Mouse (Mus musculus): Measurements from ENCODE around the gene Rgs12. TPM values are rescaled to one million over a fixed set of nuclear protein-coding genes. Genes with fewer than 3 reads are reported as not detected.

Rgs12 gene
- 19.8 and 23.0 TPM in 2 replicates for polyA plus RNA-seq (2012; rRNA removed; ENCODE audit: low replicate concordance)

DNA sequence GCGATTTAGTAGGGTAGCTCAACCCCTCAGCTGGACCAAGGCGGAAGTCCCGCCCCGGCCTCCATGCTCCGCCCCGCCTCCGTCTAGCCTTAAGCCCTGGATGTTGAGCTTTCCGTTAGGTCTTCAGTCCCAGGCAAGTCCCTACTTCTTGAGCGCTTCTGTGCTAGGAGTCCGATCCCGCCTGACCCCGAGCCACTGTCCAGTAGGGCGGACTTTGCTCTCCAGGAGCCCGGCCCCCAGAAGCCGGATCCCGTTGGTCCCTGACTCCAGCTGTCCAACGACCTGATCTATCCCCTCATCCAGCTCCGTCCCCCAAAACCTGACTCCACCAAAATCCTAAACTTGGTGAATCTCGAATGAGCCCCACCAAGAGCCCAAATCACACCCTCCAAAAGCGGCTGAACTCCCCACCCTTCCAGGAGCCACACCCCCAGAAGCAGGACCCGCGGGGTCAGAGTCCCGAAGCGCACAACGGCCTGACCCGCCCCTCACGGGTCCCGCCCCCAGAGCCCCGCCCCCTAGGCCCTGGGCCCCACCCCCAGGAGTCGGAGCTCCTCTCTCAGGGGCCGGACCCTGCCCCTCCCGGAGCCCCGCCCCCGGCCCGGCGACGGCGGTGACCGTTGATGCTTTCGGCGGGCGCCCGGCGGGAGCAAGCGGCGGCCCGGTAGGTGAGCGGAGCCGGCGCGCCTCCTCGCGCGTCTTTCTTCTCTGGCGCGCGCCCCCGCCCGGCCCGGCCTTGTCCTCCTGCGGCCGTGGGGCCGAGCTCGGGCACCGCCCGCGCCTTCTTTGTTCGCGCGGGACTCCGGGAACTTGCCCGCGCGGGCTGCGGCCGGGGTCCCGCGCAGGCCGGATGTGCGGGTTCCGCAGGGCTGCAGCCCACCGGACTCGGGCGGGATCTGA lies at the start of gene Rgs12:
Gene Rgs12 (plus strand): TSS at position 585 of the 900 bp plus-strand sequence.

DNA sequence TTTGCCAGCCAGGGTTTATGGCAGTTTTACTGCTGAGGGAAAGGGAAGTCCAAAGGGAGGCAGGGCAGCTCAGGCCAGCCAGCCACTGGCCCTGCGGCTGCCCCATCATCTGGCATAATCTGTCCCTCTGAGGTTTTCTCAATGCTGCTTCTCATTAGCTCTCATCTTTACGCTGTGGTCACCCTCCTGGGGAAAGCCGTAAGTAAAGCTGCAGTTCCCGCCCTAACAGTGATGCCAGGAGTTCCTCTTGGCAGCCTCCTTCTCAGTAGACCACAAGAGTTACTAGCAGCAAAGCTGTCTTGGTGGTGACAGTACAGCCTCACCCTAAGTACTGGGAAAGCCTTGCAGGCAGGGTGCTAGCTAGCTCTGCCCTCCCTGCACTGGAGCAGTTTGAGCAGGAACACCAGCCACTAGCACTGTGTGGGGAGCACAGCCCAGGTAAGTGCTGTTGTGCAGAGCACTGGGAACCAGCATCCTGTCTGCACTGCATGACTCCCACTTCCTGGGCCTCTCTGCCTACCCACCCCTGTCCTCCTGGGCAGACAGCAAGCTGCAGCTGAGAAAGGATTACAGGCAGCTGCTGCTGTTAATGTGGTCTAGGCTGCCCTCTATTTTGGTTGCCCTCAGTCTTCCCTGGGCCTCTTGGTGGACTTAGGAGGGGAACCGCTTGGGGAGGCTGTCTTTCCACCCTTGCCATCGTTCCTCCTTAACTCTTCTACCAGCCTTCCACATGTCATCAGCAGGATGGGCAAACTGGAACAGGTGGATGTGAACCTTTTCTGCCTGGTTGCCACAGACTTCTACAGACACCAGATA lies 41.1 kb upstream of the Rgs12 start, which contains the start of gene Msantd1:
Gene Msantd1 (plus strand): TSS at position 103 of the 816 bp plus-strand sequence.

GRCm38 (mm10) chr5:35041268-35041829 lies 92.1 kb downstream of the Rgs12 start, which contains the start of gene Hgfac:
Gene Hgfac (plus strand): TSS chr5:35041509.

GRCm38 (mm10) chr5:35056604-35057432 lies 107.6 kb downstream of the Rgs12 start, which contains the start of gene Dok7:
Gene Dok7 (plus strand): TSS chr5:35056766.

Other genes with a start within 250 kb of the Rgs12 start
- gene Htt, start 187.7 kb upstream of the Rgs12 start, polyA plus RNA-seq (2012; rRNA removed; ENCODE audit: low replicate concordance) = 13.0 and 18.9 TPM in 2 replicates
- 2.1 and 3.0 TPM in 2 replicates for gene Msantd1, start 41.4 kb upstream of the Rgs12 start, polyA plus RNA-seq (2012; rRNA removed; ENCODE audit: low replicate concordance)
- 1.6 and 3.2 TPM in 2 replicates for gene Hgfac, start 92.1 kb downstream of the Rgs12 start, polyA plus RNA-seq (2012; rRNA removed; ENCODE audit: low replicate concordance)
- 0.42 and 3.2 TPM in 2 replicates for gene Dok7, start 107.3 kb downstream of the Rgs12 start, polyA plus RNA-seq (2012; rRNA removed; ENCODE audit: low replicate concordance)
- 29.4 and 36.5 TPM in 2 replicates for gene Lrpap1, start 156.3 kb downstream of the Rgs12 start, polyA plus RNA-seq (2012; rRNA removed; ENCODE audit: low replicate concordance)

Measured in mammary gland, adult 2 months (tissue).